Mouse (Mus musculus) cortical plate, adult 2 months (tissue): Measurements from ENCODE around the gene B3galt1.

Experiments used
- CTCF ChIP-seq: fragments of 200-500 bp; IDR thresholded peaks from 2 replicates; pipeline ENCODE4 v1.5.1; 2011; ENCODE audit warnings: mild to moderate bottlenecking, control low read depth, low read length; ENCODE audit not compliant: insufficient read depth; ENCODE audit errors: extremely low read depth
- POLR2A ChIP-seq: fragments of 200-500 bp; IDR thresholded peaks from 2 replicates; pipeline ENCODE4 v1.6.1; 2011; ENCODE audit warnings: mild to moderate bottlenecking, low read length, control low read depth; ENCODE audit not compliant: insufficient read depth; ENCODE audit errors: extremely low read depth

GRCm38 (mm10) chr2:68020251-68020680 is 454.6 kb downstream of the B3galt1 start:
- TF ChIP-seq POLR2A (no peak), CTCF (no peak)
